Mouse (Mus musculus): Measurements from ENCODE around the gene Pigv. TPM values are rescaled to one million over a fixed set of nuclear protein-coding genes. Genes with fewer than 3 reads are reported as not detected.
A peak's percentile ranks its signal among the peaks of the same experiment; 100 is the strongest.
"Not testable (repeated sequence)": the region's sequence is repeated elsewhere in the genome, so short reads cannot be mapped to it uniquely, and the experiment has no call there.

Gene Pigv
- polyA plus RNA-seq, 1 experiment from 2014 or later = 21.6 TPM

- H3K4me2 ChIP-seq = no peak overlapping the region
- no peak overlapping the region for H3K4me3 ChIP-seq (replicated peaks)
- no peak overlapping the region for H3K27ac ChIP-seq
- no peaks in the 10 kb centered on the region for H3K27me3 ChIP-seq
- peaks cover 40% of the 10 kb centered on the region for H3K4me1 ChIP-seq (replicated peaks)
- ATAC-seq (ENCODE audit: insufficient number of reproducible peaks, insufficient read depth, low FRiP score, low TSS enrichment, low read depth) = no peak
- WGBS = 63% methylated on average over 5 of the region's 5 CpGs
- H3K36me3 ChIP-seq = peaks cover 8% of the 10 kb centered on the region
- H3K9me3 ChIP-seq = no peaks in the 10 kb centered on the region
- 0 out of 2 replicates have a peak overlapping the region, but pooled peaks have one; percentile 8 for H3K9ac ChIP-seq (replicated peaks)
Measured at GRCm38 (mm10) chr4:133657829-133658458, 14.5 kb downstream of the Pigv start.

- Histone ChIP-seq H3K27ac (no peak overlapping the region), H3K36me3 (peaks cover 2% of the 10 kb centered on the region), H3K27me3 (no peaks in the 10 kb centered on the region), H3K4me2 (no peak overlapping the region), H3K4me3 (replicated peaks) (no peak overlapping the region), H3K4me1 (replicated peaks) (peaks cover 40% of the 10 kb centered on the region), H3K9ac (replicated peaks) (no peak overlapping the region), H3K9me3 (no peaks in the 10 kb centered on the region)
- no peak for ATAC-seq (ENCODE audit: insufficient number of reproducible peaks, insufficient read depth, low FRiP score, low TSS enrichment, low read depth)
- 30% methylated on average over 4 of the region's 4 CpGs for WGBS
Measured at GRCm38 (mm10) chr4:133656997-133657396, 15.4 kb downstream of the Pigv start.

- 59% methylated on average over 4 of the region's 4 CpGs for WGBS
- Histone ChIP-seq H3K9me3 (no peaks in the 10 kb centered on the region), H3K4me2 (no peak overlapping the region), H3K27ac (no peak overlapping the region), H3K27me3 (no peaks in the 10 kb centered on the region), H3K36me3 (no peaks in the 10 kb centered on the region; the same call in 1 of the 2 replicates), H3K4me1 (replicated peaks) (peaks cover 38% of the 10 kb centered on the region), H3K9ac (replicated peaks) (no peak overlapping the region), H3K4me3 (replicated peaks) (no peak overlapping the region)
- no peak for ATAC-seq (ENCODE audit: insufficient number of reproducible peaks, insufficient read depth, low FRiP score, low TSS enrichment, low read depth)
Measured at GRCm38 (mm10) chr4:133656294-133656693, 16.2 kb downstream of the Pigv start.

- WGBS = 95% methylated on average over 5 of the region's 5 CpGs
- not testable (repeated sequence) for H3K4me3 ChIP-seq (replicated peaks); H3K27me3 ChIP-seq; ATAC-seq (ENCODE audit: insufficient number of reproducible peaks, insufficient read depth, low FRiP score, low TSS enrichment, low read depth); H3K9ac ChIP-seq (replicated peaks); H3K27ac ChIP-seq; H3K9me3 ChIP-seq; H3K36me3 ChIP-seq; H3K4me2 ChIP-seq
- H3K4me1 ChIP-seq (replicated peaks) = peaks cover 16% of the 10 kb centered on the region
Measured at GRCm38 (mm10) chr4:133654070-133654469, 18.4 kb downstream of the Pigv start.

GRCm38 (mm10) chr4:133652746-133653145 is 19.7 kb downstream of the Pigv start:
- no peak for ATAC-seq (ENCODE audit: insufficient number of reproducible peaks, insufficient read depth, low FRiP score, low TSS enrichment, low read depth)
- H3K4me3 ChIP-seq (replicated peaks) = no peak overlapping the region

GRCm38 (mm10) chr4:133651986-133652385 is 20.5 kb downstream of the Pigv start:
- ATAC-seq (ENCODE audit: insufficient number of reproducible peaks, insufficient read depth, low FRiP score, low TSS enrichment, low read depth) = no peak
- Histone ChIP-seq H3K27me3 (no peaks in the 10 kb centered on the region), H3K9ac (replicated peaks) (no peak overlapping the region; the same call in 1 of the 2 replicates), H3K36me3 (no peaks in the 10 kb centered on the region), H3K9me3 (no peaks in the 10 kb centered on the region), H3K4me3 (replicated peaks) (no peak overlapping the region), H3K4me1 (replicated peaks) (0 out of 2 replicates have a peak, but pooled peaks cover 2% of the 10 kb centered on the region), H3K4me2 (no peak overlapping the region), H3K27ac (no peak overlapping the region)
- 62% methylated on average over 4 of the region's 4 CpGs for WGBS

More at GRCm38 (mm10) chr4:133652746-133653145, 19.7 kb downstream of the Pigv start:
- 83% methylated on average over 10 of the region's 10 CpGs for WGBS
- H3K9ac ChIP-seq (replicated peaks) = no peak overlapping the region
- no peaks in the 10 kb centered on the region for H3K27me3 ChIP-seq
- 0 out of 2 replicates have a peak, but pooled peaks cover 3% of the 10 kb centered on the region for H3K4me1 ChIP-seq (replicated peaks)
- H3K27ac ChIP-seq = no peak overlapping the region
- no peaks in the 10 kb centered on the region for H3K36me3 ChIP-seq
- H3K4me2 ChIP-seq = no peak overlapping the region
- H3K9me3 ChIP-seq = no peaks in the 10 kb centered on the region

GRCm38 (mm10) chr4:133651445-133651844 is 21.0 kb downstream of the Pigv start:
- 0 out of 2 replicates have a peak, but pooled peaks cover 2% of the 10 kb centered on the region for H3K4me1 ChIP-seq (replicated peaks)
- no peak overlapping the region for H3K27ac ChIP-seq
- no peaks in the 10 kb centered on the region for H3K36me3 ChIP-seq
- ATAC-seq (ENCODE audit: insufficient number of reproducible peaks, insufficient read depth, low FRiP score, low TSS enrichment, low read depth) = no peak
- H3K27me3 ChIP-seq = no peaks in the 10 kb centered on the region
- H3K4me3 ChIP-seq (replicated peaks) = no peak overlapping the region
- 51% methylated on average over 10 of the region's 10 CpGs for WGBS
- no peak overlapping the region for H3K9ac ChIP-seq (replicated peaks)
- no peaks in the 10 kb centered on the region for H3K9me3 ChIP-seq
- no peak overlapping the region for H3K4me2 ChIP-seq

GRCm38 (mm10) chr4:133649989-133650699 is 22.3 kb downstream of the Pigv start, which contains the start of gene Zdhhc18:
Gene Zdhhc18 (minus strand): TSS chr4:133650154.
- 38% methylated on average over 7 of the region's 7 CpGs for WGBS
- H3K36me3 ChIP-seq = no peaks in the 10 kb centered on the region
- ATAC-seq (ENCODE audit: insufficient number of reproducible peaks, insufficient read depth, low FRiP score, low TSS enrichment, low read depth) = no peak
- H3K4me3 ChIP-seq (replicated peaks) = peak within 1 kb of the TSS; percentile 29
- peak within 1 kb of the TSS; percentile 44 for H3K4me2 ChIP-seq
- peak within 1 kb of the TSS; percentile 23; the same call in 1 of the 2 replicates for H3K27ac ChIP-seq
- H3K9ac ChIP-seq (replicated peaks) = no peak within 1 kb of the TSS
- H3K4me1 ChIP-seq (replicated peaks) = no peaks in the 10 kb centered on the region
- no peaks in the 10 kb centered on the region for H3K9me3 ChIP-seq
- H3K27me3 ChIP-seq = no peaks in the 10 kb centered on the region; the same call in 1 of the 2 replicates

GRCm38 (mm10) chr4:133649464-133649863 is 23.0 kb downstream of the Pigv start:
- H3K27ac ChIP-seq, H3K36me3 ChIP-seq: not testable (repeated sequence)
- 89% methylated on average over 5 of the region's 5 CpGs for WGBS

GRCm38 (mm10) chr4:133645680-133646079 is 26.8 kb downstream of the Pigv start:
- Histone ChIP-seq H3K9me3 (peaks cover 12% of the 10 kb centered on the region), H3K27ac (no peak overlapping the region), H3K4me3 (replicated peaks) (no peak overlapping the region), H3K27me3 (no peaks in the 10 kb centered on the region; the same call in 1 of the 2 replicates), H3K4me1 (replicated peaks) (no peaks in the 10 kb centered on the region), H3K36me3 (no peaks in the 10 kb centered on the region), H3K4me2 (peak overlapping the region; percentile 32), H3K9ac (replicated peaks) (no peak overlapping the region; the same call in 1 of the 2 replicates)
- ATAC-seq (ENCODE audit: insufficient number of reproducible peaks, insufficient read depth, low FRiP score, low TSS enrichment, low read depth) = no peak
- WGBS = 33% methylated on average over 21 of the region's 21 CpGs

More at GRCm38 (mm10) chr4:133649464-133649863, 23.0 kb downstream of the Pigv start:
- not testable (repeated sequence) for H3K4me1 ChIP-seq (replicated peaks); H3K9me3 ChIP-seq; ATAC-seq (ENCODE audit: insufficient number of reproducible peaks, insufficient read depth, low FRiP score, low TSS enrichment, low read depth); H3K4me3 ChIP-seq (replicated peaks); H3K27me3 ChIP-seq; H3K9ac ChIP-seq (replicated peaks)
- H3K4me2 ChIP-seq = peak overlapping the region; percentile 44

GRCm38 (mm10) chr4:133645195-133645594 is 27.3 kb downstream of the Pigv start:
- Histone ChIP-seq H3K4me3 (replicated peaks) (no peak overlapping the region), H3K27ac (no peak overlapping the region), H3K9me3 (peaks cover 12% of the 10 kb centered on the region), H3K4me2 (peak overlapping the region; percentile 32; the same call in 1 of the 2 replicates), H3K36me3 (no peaks in the 10 kb centered on the region), H3K4me1 (replicated peaks) (no peaks in the 10 kb centered on the region), H3K27me3 (no peaks in the 10 kb centered on the region; the same call in 1 of the 2 replicates), H3K9ac (replicated peaks) (no peak overlapping the region)
- ATAC-seq (ENCODE audit: insufficient number of reproducible peaks, insufficient read depth, low FRiP score, low TSS enrichment, low read depth) = no peak
- WGBS = 84% methylated on average over 3 of the region's 3 CpGs
